Mouse (Mus musculus) lung, postnatal 4 days (tissue): ENCODE measurements around the gene Traf5.

Experiments used
- DNase-seq, 2 experiments: peaks; one replicate each; pipeline ENCODE4 v3.0.0; 2021

The Traf5 gene

GRCm38 (mm10) chr1:192061666-192062306, 30.6 kb downstream of the Traf5 start:
- DNase-seq = peak; percentile 63 to 86

- no peak for DNase-seq
These were observed 33.4 kb downstream of the Traf5 start for GRCm38 (mm10) chr1:192058911-192059310.

GRCm38 (mm10) chr1:192053726-192054125, 38.6 kb downstream of the Traf5 start:
- no peak for DNase-seq

- DNase-seq = no peak
These were observed 39.4 kb downstream of the Traf5 start for GRCm38 (mm10) chr1:192052986-192053385.

GRCm38 (mm10) chr1:192052461-192052860, 39.9 kb downstream of the Traf5 start:
- no peak for DNase-seq

- DNase-seq = peak in 1 of 2 experiments; percentile 20
These were observed 93.3 kb downstream of the Traf5 start for GRCm38 (mm10) chr1:191999022-191999421.

GRCm38 (mm10) chr1:191996621-191997185, 95.7 kb downstream of the Traf5 start:
- no peak for DNase-seq

- DNase-seq = no peak
These were observed 96.4 kb downstream of the Traf5 start for GRCm38 (mm10) chr1:191995916-191996315.

GRCm38 (mm10) chr1:191995488-191995887, 96.9 kb downstream of the Traf5 start:
- peak; percentile 35 to 73 for DNase-seq

- no peak for DNase-seq
These were observed 97.9 kb downstream of the Traf5 start for GRCm38 (mm10) chr1:191994476-191994875.

- DNase-seq = peak; percentile 37 to 57
These were observed 100.1 kb downstream of the Traf5 start for GRCm38 (mm10) chr1:191992040-191992780.

GRCm38 (mm10) chr1:191989994-191990393, 102.4 kb downstream of the Traf5 start:
- DNase-seq = peak; percentile 96 to 97

GRCm38 (mm10) chr1:191989060-191989459, 103.3 kb downstream of the Traf5 start:
- no peak for DNase-seq

GRCm38 (mm10) chr1:191988646-191989045, 103.7 kb downstream of the Traf5 start:
- DNase-seq = peak in 1 of 2 experiments; percentile 19

- DNase-seq = no peak
These were observed 104.9 kb downstream of the Traf5 start for GRCm38 (mm10) chr1:191987481-191987769.

GRCm38 (mm10) chr1:191986674-191987480, 105.5 kb downstream of the Traf5 start:
- DNase-seq = no peak

GRCm38 (mm10) chr1:191981426-191982102, 110.8 kb downstream of the Traf5 start:
- DNase-seq = peak; percentile 53 to 78

- peak; percentile 55 to 67 for DNase-seq
These were observed 115.2 kb downstream of the Traf5 start, which contains the start of gene Rd3 for GRCm38 (mm10) chr1:191977187-191977586. Gene Rd3, plus strand, starts transcription at chr1:191977370.

- no peak for DNase-seq
These were observed 117.6 kb downstream of the Traf5 start for GRCm38 (mm10) chr1:191974509-191975405.

- DNase-seq = no peak
These were observed 122.4 kb downstream of the Traf5 start for GRCm38 (mm10) chr1:191969939-191970338.

- peak; percentile 71 to 86 for DNase-seq
These were observed 127.4 kb downstream of the Traf5 start for GRCm38 (mm10) chr1:191964773-191965481.
